Mouse (Mus musculus) C2C12 (cell line): ENCODE measurements around the gene Rbm20.

Experiments used
- CEBPB ChIP-seq: IDR thresholded peaks from one replicate; pipeline ENCODE4 v1.6.1; 2011; ENCODE audit warnings: low read depth, mild to moderate bottlenecking, control low read depth, moderate library complexity
- CTCF ChIP-seq: IDR thresholded peaks from one replicate; pipeline ENCODE4 v1.5.1; 2011; ENCODE audit not compliant: control insufficient read depth, insufficient read depth, insufficient read length
- MYOD1 ChIP-seq: IDR thresholded peaks from one replicate; pipeline ENCODE4 v1.6.1; 2011; ENCODE audit warnings: low read depth; ENCODE audit not compliant: control insufficient read depth, insufficient read length
- USF1 ChIP-seq: IDR thresholded peaks from one replicate; pipeline ENCODE4 v1.6.1; 2011; ENCODE audit warnings: low read depth, mild to moderate bottlenecking, control low read depth, moderate library complexity

- TF ChIP-seq CTCF (no peak), CEBPB (no peak), USF1 (no peak), MYOD1 (no peak)
These were observed 28.1 kb downstream of the Rbm20 start for GRCm38 (mm10) chr19:53704895-53705823.
